Mouse (Mus musculus) heart, postnatal 25 days (tissue): ENCODE results near the gene Mapk8ip1. TPM values are rescaled to one million over a fixed set of nuclear protein-coding genes. Genes with fewer than 3 reads are reported as not detected.

Experiments used
- DNase-seq: peaks from one replicate; pipeline ENCODE4 v3.0.0; 2022; ENCODE audit warnings: low spot score
- intact Hi-C: fragments of 180-260 bp; cut with DNase I; formaldehyde crosslinking; loops from one replicate; pipeline ENCODE4 v1.15.1; 2025
- microRNA-seq: library from miRNA; unstranded; fragments of <30 nt; microRNA quantifications from one replicate; pipeline ENCODE4 v1.2.0, GENCODE M21; 2022
- total RNA-seq, 2 experiments: library from RNA; stranded (reverse); gene quantifications; 2 replicates each; pipeline ENCODE4 v1.2.3; 2021

Mapk8ip1 gene
- total RNA-seq, 2 experiments from 2014 or later = 4.7 to 5.7 TPM

DNA sequence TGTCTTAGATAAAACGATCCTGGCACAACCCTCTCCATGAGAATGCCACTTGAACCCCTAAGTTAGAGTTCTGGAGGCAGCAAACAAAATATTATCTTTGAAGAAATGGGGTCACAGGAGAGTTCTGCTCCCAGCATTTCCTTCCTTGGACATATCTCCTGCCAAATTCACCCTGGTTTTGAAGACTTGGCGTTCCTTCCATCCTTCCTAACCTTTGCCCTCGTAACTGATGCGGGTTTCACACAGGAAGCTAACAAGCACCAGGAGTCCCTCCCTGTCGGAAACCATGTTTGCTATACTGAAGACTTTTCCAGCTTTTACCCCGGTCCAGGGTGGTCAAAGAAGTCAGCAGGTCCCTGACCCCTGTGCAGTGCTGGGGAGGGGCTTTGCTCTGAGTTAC, 46.8 kb downstream of the Mapk8ip1 start:
- no peak for DNase-seq
- intact Hi-C loops = no loop called here

DNA sequence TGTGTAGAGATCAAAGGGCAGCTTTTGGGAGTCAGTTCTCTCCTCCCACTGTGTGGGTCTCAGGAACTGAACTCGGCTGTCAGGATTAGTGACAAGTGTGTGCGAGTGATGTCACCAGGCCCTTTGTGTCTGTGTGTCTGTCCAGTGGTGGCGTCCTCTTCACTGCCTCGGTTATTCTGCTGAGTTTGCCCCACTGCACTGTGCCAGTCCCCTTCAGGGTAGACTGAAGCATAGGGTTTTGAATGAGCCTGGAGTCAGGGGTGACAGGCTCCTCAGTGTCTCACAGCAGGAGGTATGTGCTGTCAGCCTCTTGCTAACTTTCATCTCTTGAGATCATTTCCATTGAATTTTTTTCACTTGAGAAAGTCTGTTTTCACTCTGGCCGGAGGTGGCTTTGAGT, 47.7 kb downstream of the Mapk8ip1 start:
- no peak for DNase-seq
- intact Hi-C loops = no loop called here

GRCm38 (mm10) chr2:92350686-92351085, 50.4 kb downstream of the Mapk8ip1 start:
- DNase-seq = no peak
- intact Hi-C loops = no loop called here

- DNase-seq = no peak
- intact Hi-C loops = no loop called here
These were observed 51.3 kb downstream of the Mapk8ip1 start for GRCm38 (mm10) chr2:92349589-92350425.

DNA sequence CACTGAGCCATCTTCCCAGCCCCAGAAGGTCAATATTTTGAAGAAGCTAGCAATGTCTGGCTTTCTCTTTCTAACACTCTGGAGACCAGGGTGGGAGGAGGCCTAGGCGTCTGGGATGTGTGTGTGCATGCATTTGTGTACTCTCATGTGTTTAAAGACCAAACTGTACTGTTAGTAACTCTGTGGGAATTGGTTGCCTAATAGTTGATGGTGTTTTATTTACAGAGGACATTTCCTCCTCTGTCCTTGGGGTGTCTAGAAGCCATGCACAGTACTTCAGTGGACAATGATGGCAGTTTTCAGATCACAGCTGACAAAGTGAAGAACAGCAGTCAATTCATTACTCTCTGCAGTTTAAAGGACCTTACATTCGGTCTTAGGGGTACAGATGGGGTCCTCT, 53.9 kb downstream of the Mapk8ip1 start:
- no peak for DNase-seq
- intact Hi-C loops = no loop called here

DNA sequence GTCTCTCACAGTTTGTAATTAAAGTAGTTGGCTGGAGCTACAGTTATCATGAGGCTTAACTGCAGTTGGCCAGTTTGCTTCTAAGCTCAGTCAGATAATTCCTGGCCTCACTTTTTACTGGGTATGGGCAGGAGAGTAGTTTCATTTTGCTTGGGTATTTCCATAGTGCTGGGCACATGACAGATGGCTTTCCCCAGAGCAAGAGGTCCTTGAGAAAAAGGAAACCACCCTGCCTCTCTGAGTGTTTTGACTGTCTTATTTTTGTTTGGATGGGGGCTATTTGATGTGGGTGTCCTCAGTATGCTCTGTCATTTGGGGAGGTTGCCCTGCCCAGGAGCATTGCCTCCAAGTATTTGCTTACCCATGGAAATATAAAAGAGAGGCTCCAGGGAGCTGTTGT, 58.6 kb downstream of the Mapk8ip1 start:
- DNase-seq = no peak
- intact Hi-C loops = no loop called here

Small RNA genes lying within 50 kb of the gene (microRNA-seq; reads per million reads assigned to microRNA genes)
- not detected for gene Mir7000

Other genes starting within 250 kb of the Mapk8ip1 start
- gene Pex16, start 26.6 kb downstream of the Mapk8ip1 start, total RNA-seq = 10 to 100 TPM; 19.4 to 24.5 TPM
- under 1 TPM in 1 of 2 experiments, not detected in 1; 0.67 TPM for gene Large2, start 26.4 kb downstream of the Mapk8ip1 start, total RNA-seq
- 1 to 10 TPM; 1.5 to 2.1 TPM for gene 1700029I15Rik, start 18.7 kb downstream of the Mapk8ip1 start, total RNA-seq
- gene Cry2, start 32.8 kb upstream of the Mapk8ip1 start, total RNA-seq = 10 to 100 TPM; 14.2 to 25.9 TPM
- gene Slc35c1, start 59.3 kb upstream of the Mapk8ip1 start, total RNA-seq = 1 to 10 TPM; 6.1 to 6.6 TPM
- gene Chst1, start 198.4 kb upstream of the Mapk8ip1 start, total RNA-seq = 1 to 10 TPM; 3.3 to 4.1 TPM